8 mouse cellular contexts compared by ENCODE assay signal in the genomic region with DNA sequence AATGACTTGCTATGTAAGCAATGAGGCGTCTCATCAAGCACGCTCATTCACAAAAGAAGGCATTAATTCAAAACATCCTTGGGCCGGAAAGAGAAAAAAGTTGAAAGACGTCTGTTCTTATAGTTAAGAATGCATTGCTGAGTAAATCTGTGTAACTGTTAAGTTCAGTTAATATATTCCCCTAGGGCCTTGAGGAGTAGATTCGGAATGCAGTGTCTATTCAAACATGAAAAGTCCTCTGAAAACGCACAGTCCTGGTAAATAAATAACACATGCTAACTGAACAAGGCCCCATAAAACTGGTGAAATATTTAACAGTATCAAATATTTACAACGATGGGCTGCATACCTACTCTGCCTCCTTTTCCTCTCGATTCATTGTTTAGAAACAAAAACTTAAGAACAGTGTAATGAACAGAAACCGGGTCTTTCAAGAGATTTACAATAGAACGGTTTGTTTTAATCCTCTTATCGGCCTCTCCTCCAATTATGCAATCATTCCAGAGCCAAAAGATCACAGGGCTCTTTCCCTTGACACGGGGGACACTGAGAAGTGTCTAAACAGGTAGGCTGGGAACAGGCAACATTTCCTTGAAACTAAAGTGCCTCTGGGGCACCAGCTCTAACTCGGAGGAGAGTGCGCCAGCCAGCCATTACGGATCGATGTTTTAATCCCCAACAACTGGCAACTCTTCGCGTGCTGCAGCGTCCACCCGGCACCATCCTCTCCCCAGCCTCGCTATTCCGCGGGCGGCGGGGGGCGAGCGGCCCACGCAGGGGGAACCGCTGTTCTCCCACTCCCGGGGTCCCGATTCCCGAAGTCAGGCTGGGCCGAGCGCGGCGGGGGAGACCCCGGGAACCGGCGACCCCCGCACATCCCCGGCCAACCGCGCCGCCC. TPM values are rescaled to one million over a fixed set of nuclear protein-coding genes. Genes with fewer than 3 reads are reported as not detected.
DNase-seq lines count a peak whose midpoint lies in the region; ATAC-seq and TF ChIP-seq lines count a peak whose summit lies in the region.

No protein-coding gene starts in this region.

- WGBS in forebrain, embryonic 10.5 days, result 2% methylated on average over 44 of the region's 44 CpGs
- WGBS in intestine, embryonic 14.5 days, result 3% methylated on average over 43 of the region's 44 CpGs
- 9% methylated on average over 32 of the region's 44 CpGs for WGBS in liver, postnatal 0 days (ENCODE audit: insufficient replicate concordance)
- WGBS in olfactory bulb, adult 2 months, result 4% methylated on average over 44 of the region's 44 CpGs

- peaks cover 11% of the 10 kb centered on the region for H3K36me3 ChIP-seq in forebrain, embryonic 10.5 days (replicated peaks)
- no peaks in the 10 kb centered on the region for H3K36me3 ChIP-seq in intestine, embryonic 14.5 days (ENCODE audit: control insufficient read depth, insufficient read depth, low read length)
- H3K36me3 ChIP-seq in liver, postnatal 0 days (replicated peaks; ENCODE audit: insufficient read depth, low read length), result no peaks in the 10 kb centered on the region

- peak; percentile 4 for DNase-seq in ovary, postnatal 10 days (ENCODE audit: low spot score)
- DNase-seq in ovary, postnatal 14 days (ENCODE audit: low spot score), result no peak
- peak; percentile 48 for DNase-seq in adrenal gland, postnatal 14 days
- DNase-seq in forebrain, embryonic 10.5 days (ENCODE audit: extremely low spot score, low spot score), result peak; percentile 57
- DNase-seq in intestine, embryonic 14.5 days (ENCODE audit: low spot score), result peak; percentile 69
- DNase-seq in liver, postnatal 0 days, result peak; percentile 43
- DNase-seq in gastrocnemius, postnatal 36 days, result no peak

- no peak for TF ChIP-seq EP300 in liver, postnatal 0 days (IDR thresholded peaks at IDR 0.05; ENCODE audit: low read depth)

- no peak for TF ChIP-seq CTCF in liver, postnatal 0 days (IDR thresholded peaks at IDR 0.05; ENCODE audit: low read depth)
- no peak for TF ChIP-seq CTCF in olfactory bulb, adult 2 months (IDR thresholded peaks at IDR 0.05; ENCODE audit: insufficient read depth, low read depth, low read length)

- peak overlapping the region; percentile 65 for H3K9ac ChIP-seq in intestine, embryonic 14.5 days (ENCODE audit: low read length)
- peak overlapping the region; percentile 81 for H3K9ac ChIP-seq in liver, postnatal 0 days (replicated peaks)

- peak overlapping the region; percentile 93 for H3K4me3 ChIP-seq in forebrain, embryonic 10.5 days
- H3K4me3 ChIP-seq in intestine, embryonic 14.5 days (ENCODE audit: low read depth, low read length), result peak overlapping the region; percentile 67
- H3K4me3 ChIP-seq in liver, postnatal 0 days (ENCODE audit: low read depth, low read length), result peak overlapping the region; percentile 86
- H3K4me3 ChIP-seq in olfactory bulb, adult 2 months (ENCODE audit: insufficient read depth, low read depth, low read length), result peak overlapping the region; percentile 97

- peak overlapping the region; percentile 94 for H3K27ac ChIP-seq in forebrain, embryonic 10.5 days
- H3K27ac ChIP-seq in intestine, embryonic 14.5 days (ENCODE audit: low read depth), result peak overlapping the region; percentile 71
- peak overlapping the region; percentile 86 for H3K27ac ChIP-seq in liver, postnatal 0 days (ENCODE audit: low read depth)
- H3K27ac ChIP-seq in olfactory bulb, adult 2 months (ENCODE audit: insufficient read depth, low read depth, low read length), result no peak overlapping the region

- no peaks in the 10 kb centered on the region for H3K9me3 ChIP-seq in forebrain, embryonic 10.5 days
- no peaks in the 10 kb centered on the region for H3K9me3 ChIP-seq in intestine, embryonic 14.5 days (ENCODE audit: control insufficient read depth, low read length)
- 0 out of 2 replicates have a peak, but pooled peaks cover 2% of the 10 kb centered on the region for H3K9me3 ChIP-seq in liver, postnatal 0 days (ENCODE audit: low read length)

- H3K27me3 ChIP-seq in forebrain, embryonic 10.5 days (ENCODE audit: poor library complexity, severe bottlenecking), result no peaks in the 10 kb centered on the region
- H3K27me3 ChIP-seq in intestine, embryonic 14.5 days (replicated peaks; ENCODE audit: control insufficient read depth, insufficient read depth, low read length), result no peaks in the 10 kb centered on the region
- no peaks in the 10 kb centered on the region for H3K27me3 ChIP-seq in liver, postnatal 0 days (ENCODE audit: insufficient read depth, low read length)

- ATAC-seq in intestine, embryonic 14.5 days (replicated peaks; ENCODE audit: low FRiP score, low TSS enrichment, low read depth), result peak; percentile 12
- ATAC-seq in liver, postnatal 0 days, result peak; percentile 12

- peaks cover 23% of the 10 kb centered on the region for H3K4me1 ChIP-seq in forebrain, embryonic 10.5 days
- peaks cover 6% of the 10 kb centered on the region for H3K4me1 ChIP-seq in intestine, embryonic 14.5 days (replicated peaks; ENCODE audit: control insufficient read depth, insufficient read depth, low read length)
- peaks cover 2% of the 10 kb centered on the region; the same call in 1 of the 2 replicates for H3K4me1 ChIP-seq in liver, postnatal 0 days (ENCODE audit: insufficient read depth)
- peaks cover 9% of the 10 kb centered on the region; the same call in 1 of the 2 replicates for H3K4me1 ChIP-seq in olfactory bulb, adult 2 months (ENCODE audit: control insufficient read depth, insufficient read depth, low read length)

- intact Hi-C loops in gastrocnemius, postnatal 36 days (cut with DNase I), result no loop called here

- TF ChIP-seq POLR2A in olfactory bulb, adult 2 months (IDR thresholded peaks at IDR 0.05; ENCODE audit: insufficient read depth, low read depth, low read length), result no peak

- peak overlapping the region; percentile 60 for H3K4me2 ChIP-seq in intestine, embryonic 14.5 days (ENCODE audit: low read length)
- peak overlapping the region; percentile 99 for H3K4me2 ChIP-seq in liver, postnatal 0 days (ENCODE audit: low read depth, low read length)

RNA-seq across cellular contexts. Expression of gene Rab3ip, which starts 1.2 kb away (rescaled TPM):
- total RNA-seq in adrenal gland, postnatal 14 days (2021), result 48.4 and 50.5 TPM in 2 replicates
- 41.5 and 43.0 TPM in 2 replicates for polyA plus RNA-seq in forebrain, embryonic 10.5 days (2016; fragmentation: Nextera tagmentation; extraction: Ambion mirVana)
- polyA plus RNA-seq in intestine, embryonic 14.5 days (2014; fragmentation: Nextera tagmentation; extraction: Ambion mirVana), result 30.7 and 32.5 TPM in 2 replicates
- polyA plus RNA-seq in liver, postnatal 0 days (2015; fragmentation: Nextera tagmentation; extraction: Ambion mirVana), result 15.5 and 17.5 TPM in 2 replicates
- polyA plus RNA-seq in olfactory bulb, adult 2 months (2012; ENCODE audit: insufficient read depth, insufficient read length, low replicate concordance, missing spikeins), result not detected in 2 replicates
- 10 to 100 TPM; 24.9 to 29.2 TPM for total RNA-seq in gastrocnemius, postnatal 36 days (2021)

RNA-seq across cellular contexts. Expression of gene Gm10271, which starts 23.0 kb away (rescaled TPM):
- not detected in 2 replicates for total RNA-seq in adrenal gland, postnatal 14 days (2021)
- polyA plus RNA-seq in forebrain, embryonic 10.5 days (2016; fragmentation: Nextera tagmentation; extraction: Ambion mirVana), result not detected in 2 replicates
- polyA plus RNA-seq in intestine, embryonic 14.5 days (2014; fragmentation: Nextera tagmentation; extraction: Ambion mirVana), result not detected in 2 replicates
- not detected in 2 replicates for polyA plus RNA-seq in liver, postnatal 0 days (2015; fragmentation: Nextera tagmentation; extraction: Ambion mirVana)
- not detected in 2 replicates for polyA plus RNA-seq in olfactory bulb, adult 2 months (2012; ENCODE audit: insufficient read depth, insufficient read length, low replicate concordance, missing spikeins)
- total RNA-seq in gastrocnemius, postnatal 36 days (2021), result not detected

RNA-seq across cellular contexts. Expression of gene Best3, which starts 36.8 kb away (rescaled TPM):
- 0.26 and 0.45 TPM in 2 replicates for total RNA-seq in adrenal gland, postnatal 14 days (2021)
- not detected in 2 replicates for polyA plus RNA-seq in forebrain, embryonic 10.5 days (2016; fragmentation: Nextera tagmentation; extraction: Ambion mirVana)
- polyA plus RNA-seq in intestine, embryonic 14.5 days (2014; fragmentation: Nextera tagmentation; extraction: Ambion mirVana), result 0.07 TPM in 1 of 2 replicates, not detected in the other
- 0.08 TPM in 1 of 2 replicates, not detected in the other for polyA plus RNA-seq in liver, postnatal 0 days (2015; fragmentation: Nextera tagmentation; extraction: Ambion mirVana)
- polyA plus RNA-seq in olfactory bulb, adult 2 months (2012; ENCODE audit: insufficient read depth, insufficient read length, low replicate concordance, missing spikeins), result not detected in 2 replicates
- 10 to 100 TPM; 20.9 to 24.3 TPM for total RNA-seq in gastrocnemius, postnatal 36 days (2021)

RNA-seq across cellular contexts. Expression of gene Myrfl, which starts 52.6 kb away (rescaled TPM):
- total RNA-seq in adrenal gland, postnatal 14 days (2021), result not detected in 2 replicates
- 0.07 TPM in 1 of 2 replicates, not detected in the other for polyA plus RNA-seq in forebrain, embryonic 10.5 days (2016; fragmentation: Nextera tagmentation; extraction: Ambion mirVana)
- 5.9 and 6.8 TPM in 2 replicates for polyA plus RNA-seq in intestine, embryonic 14.5 days (2014; fragmentation: Nextera tagmentation; extraction: Ambion mirVana)
- polyA plus RNA-seq in liver, postnatal 0 days (2015; fragmentation: Nextera tagmentation; extraction: Ambion mirVana), result not detected in 2 replicates
- not detected in 2 replicates for polyA plus RNA-seq in olfactory bulb, adult 2 months (2012; ENCODE audit: insufficient read depth, insufficient read length, low replicate concordance, missing spikeins)
- under 1 TPM in 1 of 2 experiments, not detected in 1; 0.20 TPM for total RNA-seq in gastrocnemius, postnatal 36 days (2021)

Comparison
In these comparisons a context has a peak if more than half of its experiments do, and no peak if none do; other contexts are left out.
1. DNase-seq: peak in ovary, postnatal 10 days (single experiment), adrenal gland, postnatal 14 days (single experiment), forebrain, embryonic 10.5 days (single experiment), intestine, embryonic 14.5 days (single experiment) and liver, postnatal 0 days (single experiment); none in ovary, postnatal 14 days (single experiment) and gastrocnemius, postnatal 36 days (0 of 2).
2. Peak in every context shown above with its lines, with median percentiles within 50 percentile points of each other: H3K4me3 ChIP-seq.